Mouse (Mus musculus): ENCODE data around the gene Gdi2. TPM values are rescaled to one million over a fixed set of nuclear protein-coding genes. Genes with fewer than 3 reads are reported as not detected.

Gene Gdi2
- total and polyA plus RNA-seq, 2 experiments from 2014 or later = 220 to 371 TPM

- Histone ChIP-seq H3K27ac (ENCODE audit: low read depth, low read length) (peak within 1 kb of the TSS; percentile 89), H3K9ac (replicated peaks; ENCODE audit: low read length, poor library complexity, severe bottlenecking) (peak within 1 kb of the TSS; percentile 79), H3K36me3 (ENCODE audit: insufficient read depth, low read length) (no peaks in the 10 kb centered on the region), H3K4me2 (ENCODE audit: low read depth, low read length, poor library complexity, severe bottlenecking) (peak within 1 kb of the TSS; percentile 88), H3K9me3 (ENCODE audit: low read length) (no peaks in the 10 kb centered on the region), H3K27me3 (ENCODE audit: insufficient read depth, low read length) (no peaks in the 10 kb centered on the region; the same call in 1 of the 2 replicates), H3K4me1 (ENCODE audit: insufficient read depth, low read length) (no peaks in the 10 kb centered on the region), H3K4me3 (ENCODE audit: low read depth, low read length) (peak within 1 kb of the TSS; percentile 97)
- no peak for TF ChIP-seq CTCF (IDR thresholded peaks at IDR 0.05)
- DNase-seq (ENCODE audit: low spot score) (peak; percentile 99), ATAC-seq (ENCODE audit: low FRiP score) (peak; percentile 99)
- under 1% methylated on average over 58 of the region's 58 CpGs for WGBS
Measured at GRCm38 (mm10) chr13:3610795-3611438, 73.1 kb downstream of the Gdi2 start, which contains the start of gene Fam208b. TSS of gene Fam208b (minus strand) at chr13:3611108.

Other genes starting within 250 kb of the Gdi2 start
- 34.9 and 40.8 TPM in 2 replicates for gene Fam208b, start 73.0 kb downstream of the Gdi2 start, total RNA-seq (2014; rRNA removed)
- 6.8 and 10.1 TPM in 2 replicates for gene Fam208b, start 73.0 kb downstream of the Gdi2 start, polyA plus RNA-seq (2015; fragmentation: Nextera tagmentation; extraction: Ambion mirVana)
- gene Asb13, start 96.0 kb downstream of the Gdi2 start, total RNA-seq (2014; rRNA removed) = 10.9 and 16.8 TPM in 2 replicates
- gene Asb13, start 96.0 kb downstream of the Gdi2 start, polyA plus RNA-seq (2015; fragmentation: Nextera tagmentation; extraction: Ambion mirVana) = 15.1 and 17.3 TPM in 2 replicates

All from midbrain, postnatal 0 days (tissue).